Mouse (Mus musculus) adrenal gland, postnatal 10 days (tissue): ENCODE results near the gene Olfr649. TPM values are rescaled to one million over a fixed set of nuclear protein-coding genes. Genes with fewer than 3 reads are reported as not detected.

Experiments used
- total RNA-seq, 2 experiments: library from RNA; stranded (reverse); gene quantifications; 2 replicates each; pipeline ENCODE4 v1.2.3; 2021

Olfr649 gene
- total RNA-seq, 2 experiments from 2014 or later, result not detected

Other genes starting within 250 kb of the Olfr649 start
- gene Olfr635, start 224.8 kb downstream of the Olfr649 start, total RNA-seq, result not detected
- not detected for gene Olfr638, start 197.2 kb downstream of the Olfr649 start, total RNA-seq
- gene Olfr639, start 178.7 kb downstream of the Olfr649 start, total RNA-seq, result under 1 TPM in 1 of 2 experiments, not detected in 1; 0.06 TPM
- gene Olfr640, start 170.4 kb downstream of the Olfr649 start, total RNA-seq, result not detected
- gene Olfr641, start 160.5 kb downstream of the Olfr649 start, total RNA-seq, result not detected
- gene Olfr642, start 143.3 kb downstream of the Olfr649 start, total RNA-seq, result not detected
- gene 4930516K23Rik, start 134.5 kb downstream of the Olfr649 start, total RNA-seq, result not detected
- gene Olfr644, start 124.1 kb downstream of the Olfr649 start, total RNA-seq, result not detected
- not detected for gene Olfr645, start 110.5 kb downstream of the Olfr649 start, total RNA-seq
- gene Olfr646, start 91.1 kb downstream of the Olfr649 start, total RNA-seq, result not detected
- gene Ubqln5, start 66.2 kb downstream of the Olfr649 start, total RNA-seq, result not detected
- not detected for gene Olfr643, start 58.6 kb downstream of the Olfr649 start, total RNA-seq
- not detected for gene Ubqln3, start 52.7 kb downstream of the Olfr649 start, total RNA-seq
- gene Ubqlnl, start 45.4 kb downstream of the Olfr649 start, total RNA-seq, result not detected
- not detected for gene Olfm5, start 31.2 kb downstream of the Olfr649 start, total RNA-seq
- not detected for gene Olfr648, start 12.6 kb downstream of the Olfr649 start, total RNA-seq
- 1 to 10 TPM in 1 of 2 experiments, under 1 TPM in 1; 0.33 to 1.7 TPM for gene Trim6, start 22.8 kb upstream of the Olfr649 start, total RNA-seq
- 1 to 10 TPM; 5.4 to 8.3 TPM for gene Trim34a, start 48.5 kb upstream of the Olfr649 start, total RNA-seq
- gene Trim5, start 92.1 kb upstream of the Olfr649 start, total RNA-seq, result 1 to 10 TPM; 3.7 to 4.5 TPM
- gene Trim12a, start 119.5 kb upstream of the Olfr649 start, total RNA-seq, result 10 to 100 TPM in 1 of 2 experiments, 1 to 10 TPM in 1; 7.2 to 15.9 TPM
- under 1 TPM; 0.21 to 0.69 TPM for gene Trim34b, start 133.5 kb upstream of the Olfr649 start, total RNA-seq
- 10 to 100 TPM in 1 of 2 experiments, 1 to 10 TPM in 1; 7.1 to 11.7 TPM for gene Trim12c, start 157.4 kb upstream of the Olfr649 start, total RNA-seq
- gene Trim30b, start 173.9 kb upstream of the Olfr649 start, total RNA-seq, result under 1 TPM; 0.21 to 0.39 TPM
- under 1 TPM in 1 of 2 experiments, not detected in 1; 0.18 TPM for gene Trim30c, start 204.9 kb upstream of the Olfr649 start, total RNA-seq